Mouse (Mus musculus): ENCODE data around the gene Aqp1. TPM values are rescaled to one million over a fixed set of nuclear protein-coding genes. Genes with fewer than 3 reads are reported as not detected.
A peak's percentile ranks its signal among the peaks of the same experiment; 100 is the strongest.

Gene Aqp1
- polyA plus RNA-seq, 1 experiment = 310 TPM

GRCm38 (mm10) chr6:55331315-55331714, 4.9 kb upstream of the Aqp1 start:
- Histone ChIP-seq H3K4me1 (ENCODE audit: control insufficient read depth, insufficient read depth, insufficient read length, low read length) (peaks cover 35% of the 10 kb centered on the region), H3K27me3 (ENCODE audit: control insufficient read depth, insufficient read depth, low read length) (no peaks in the 10 kb centered on the region), H3K4me3 (ENCODE audit: low read depth, low read length) (no peak overlapping the region), H3K36me3 (ENCODE audit: control insufficient read depth, insufficient read depth, low read length) (no peaks in the 10 kb centered on the region), H3K27ac (ENCODE audit: insufficient read depth, low read depth, low read length) (no peak overlapping the region)
- no peak for TF ChIP-seq POLR2A (IDR thresholded peaks at IDR 0.05; ENCODE audit: low read depth, low read length)
- TF ChIP-seq CTCF (IDR thresholded peaks at IDR 0.05; ENCODE audit: extremely low read depth, insufficient read length, insufficient replicate concordance, low read depth, low read length) = no peak
- WGBS = 59% methylated on average over 6 of the region's 6 CpGs

DNA sequence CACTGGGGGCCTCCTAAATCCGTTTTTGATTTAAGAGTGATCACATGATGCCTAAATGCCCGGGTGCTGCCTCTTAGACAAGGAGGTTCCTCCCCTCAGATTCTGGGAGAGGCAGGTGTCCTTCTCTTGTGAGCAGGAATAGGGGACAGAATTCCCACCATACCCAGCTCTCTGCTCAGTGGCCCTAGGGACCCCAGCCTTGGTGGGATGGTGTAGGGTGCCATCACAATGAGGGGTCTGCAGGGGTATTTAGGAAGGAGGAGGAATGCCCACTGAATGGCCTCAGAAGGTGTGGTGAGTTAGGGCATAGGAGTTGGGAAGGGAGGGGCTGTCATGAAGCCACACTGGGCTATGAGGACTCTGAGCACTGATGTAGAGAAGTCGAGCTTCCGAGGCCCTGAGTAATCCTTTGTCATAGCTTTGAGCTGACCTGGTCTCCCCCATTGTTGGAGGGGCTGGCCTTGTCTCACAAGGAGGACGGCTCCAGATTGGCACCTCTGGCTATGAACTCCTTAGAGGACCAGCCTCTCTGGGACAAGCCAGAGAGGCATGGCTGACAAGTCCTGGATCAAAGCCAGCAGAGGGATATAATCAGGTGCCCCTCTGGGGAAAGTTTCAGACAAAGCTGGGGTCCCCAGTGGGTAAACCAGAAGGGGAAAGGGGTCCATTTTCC, 4.0 kb upstream of the Aqp1 start:
- Histone ChIP-seq H3K4me1 (ENCODE audit: control insufficient read depth, insufficient read depth, insufficient read length, low read length) (peaks cover 30% of the 10 kb centered on the region), H3K27me3 (ENCODE audit: control insufficient read depth, insufficient read depth, low read length) (no peaks in the 10 kb centered on the region), H3K36me3 (ENCODE audit: control insufficient read depth, insufficient read depth, low read length) (no peaks in the 10 kb centered on the region), H3K27ac (ENCODE audit: insufficient read depth, low read depth, low read length) (no peak overlapping the region), H3K4me3 (ENCODE audit: low read depth, low read length) (no peak overlapping the region)
- WGBS = 67% methylated on average over 5 of the region's 5 CpGs
- no peak for TF ChIP-seq POLR2A (IDR thresholded peaks at IDR 0.05; ENCODE audit: low read depth, low read length)
- no peak for TF ChIP-seq CTCF (IDR thresholded peaks at IDR 0.05; ENCODE audit: extremely low read depth, insufficient read length, insufficient replicate concordance, low read depth, low read length)

GRCm38 (mm10) chr6:55332773-55333109, 3.5 kb upstream of the Aqp1 start:
- Histone ChIP-seq H3K4me1 (ENCODE audit: control insufficient read depth, insufficient read depth, insufficient read length, low read length) (peaks cover 26% of the 10 kb centered on the region), H3K27me3 (ENCODE audit: control insufficient read depth, insufficient read depth, low read length) (no peaks in the 10 kb centered on the region), H3K27ac (ENCODE audit: insufficient read depth, low read depth, low read length) (no peak overlapping the region), H3K4me3 (ENCODE audit: low read depth, low read length) (no peak overlapping the region), H3K36me3 (ENCODE audit: control insufficient read depth, insufficient read depth, low read length) (no peaks in the 10 kb centered on the region)
- TF ChIP-seq POLR2A (IDR thresholded peaks at IDR 0.05; ENCODE audit: low read depth, low read length) (no peak), CTCF (IDR thresholded peaks at IDR 0.05; ENCODE audit: extremely low read depth, insufficient read length, insufficient replicate concordance, low read depth, low read length) (no peak)
- WGBS = 92% methylated on average over 6 of the region's 6 CpGs

- Histone ChIP-seq H3K4me3 (ENCODE audit: low read depth, low read length) (peak overlapping the region; percentile 64), H3K36me3 (ENCODE audit: control insufficient read depth, insufficient read depth, low read length) (no peaks in the 10 kb centered on the region; the same call in 1 of the 2 replicates), H3K27me3 (ENCODE audit: control insufficient read depth, insufficient read depth, low read length) (no peaks in the 10 kb centered on the region), H3K4me1 (ENCODE audit: control insufficient read depth, insufficient read depth, insufficient read length, low read length) (peaks cover 29% of the 10 kb centered on the region), H3K27ac (ENCODE audit: insufficient read depth, low read depth, low read length) (peak overlapping the region; percentile 69)
- TF ChIP-seq POLR2A (IDR thresholded peaks at IDR 0.05; ENCODE audit: low read depth, low read length) = no peak
- no peak for TF ChIP-seq CTCF (IDR thresholded peaks at IDR 0.05; ENCODE audit: extremely low read depth, insufficient read length, insufficient replicate concordance, low read depth, low read length)
- WGBS = 26% methylated on average over 5 of the region's 5 CpGs
Observed at GRCm38 (mm10) chr6:55337242-55337641, 1.0 kb downstream of the Aqp1 start.

DNA sequence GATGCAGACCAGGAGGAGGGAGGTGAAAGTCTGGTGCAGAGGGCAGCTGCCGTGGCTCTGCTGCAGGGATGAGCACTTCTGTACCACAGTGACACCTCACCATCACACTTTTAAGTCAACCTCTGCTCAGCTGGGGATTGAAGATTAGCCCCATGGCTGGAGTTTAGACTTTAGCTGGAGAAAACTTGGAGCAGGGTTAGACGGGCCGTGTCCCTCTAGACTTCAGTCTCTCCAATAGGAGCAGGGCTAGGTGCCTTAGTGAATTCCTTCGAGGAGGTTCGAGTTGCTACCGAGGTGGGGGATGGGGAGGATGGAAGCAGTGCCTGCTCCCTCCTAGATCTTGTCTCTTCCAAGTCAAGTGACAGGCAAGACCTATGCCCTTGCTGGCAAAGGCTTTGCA, 1.8 kb downstream of the Aqp1 start:
- WGBS = 20% methylated on average over 6 of the region's 6 CpGs
- H3K27ac ChIP-seq (ENCODE audit: insufficient read depth, low read depth, low read length) = peak overlapping the region; percentile 69
- TF ChIP-seq POLR2A (IDR thresholded peaks at IDR 0.05; ENCODE audit: low read depth, low read length) (no peak), CTCF (IDR thresholded peaks at IDR 0.05; ENCODE audit: extremely low read depth, insufficient read length, insufficient replicate concordance, low read depth, low read length) (no peak)
- H3K4me1 ChIP-seq (ENCODE audit: control insufficient read depth, insufficient read depth, insufficient read length, low read length) = peaks cover 36% of the 10 kb centered on the region
- peak overlapping the region; percentile 64 for H3K4me3 ChIP-seq (ENCODE audit: low read depth, low read length)
- no peaks in the 10 kb centered on the region; the same call in 1 of the 2 replicates for H3K36me3 ChIP-seq (ENCODE audit: control insufficient read depth, insufficient read depth, low read length)
- H3K27me3 ChIP-seq (ENCODE audit: control insufficient read depth, insufficient read depth, low read length) = no peaks in the 10 kb centered on the region

GRCm38 (mm10) chr6:55338934-55339825, 2.9 kb downstream of the Aqp1 start:
- Histone ChIP-seq H3K36me3 (ENCODE audit: control insufficient read depth, insufficient read depth, low read length) (no peaks in the 10 kb centered on the region; the same call in 1 of the 2 replicates), H3K4me3 (ENCODE audit: low read depth, low read length) (peak overlapping the region; percentile 64), H3K27me3 (ENCODE audit: control insufficient read depth, insufficient read depth, low read length) (no peaks in the 10 kb centered on the region), H3K27ac (ENCODE audit: insufficient read depth, low read depth, low read length) (peak overlapping the region; percentile 69), H3K4me1 (ENCODE audit: control insufficient read depth, insufficient read depth, insufficient read length, low read length) (peaks cover 36% of the 10 kb centered on the region)
- no peak for TF ChIP-seq CTCF (IDR thresholded peaks at IDR 0.05; ENCODE audit: extremely low read depth, insufficient read length, insufficient replicate concordance, low read depth, low read length)
- no peak for TF ChIP-seq POLR2A (IDR thresholded peaks at IDR 0.05; ENCODE audit: low read depth, low read length)
- 26% methylated on average over 9 of the region's 9 CpGs for WGBS

DNA sequence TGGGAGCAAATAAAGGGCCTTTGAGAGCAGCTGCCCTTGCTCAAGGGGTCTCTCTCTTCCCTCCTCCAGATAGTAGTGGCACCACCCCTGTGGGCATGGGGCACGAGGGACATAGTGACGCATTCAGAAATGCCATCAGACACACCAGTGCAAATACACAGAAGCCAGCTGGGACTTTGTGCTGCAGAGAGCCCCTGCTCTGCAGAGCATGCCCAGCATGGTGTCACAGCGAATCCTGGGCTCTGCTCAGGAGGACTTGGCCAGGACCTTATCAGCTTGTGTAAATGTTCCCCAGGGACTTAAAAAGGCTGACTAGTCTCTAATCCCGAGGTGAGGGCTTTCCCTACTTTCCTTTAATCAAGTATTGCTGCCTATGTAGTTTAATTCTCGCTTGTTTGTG, 5.5 kb downstream of the Aqp1 start:
- Histone ChIP-seq H3K4me1 (ENCODE audit: control insufficient read depth, insufficient read depth, insufficient read length, low read length) (peaks cover 22% of the 10 kb centered on the region), H3K4me3 (ENCODE audit: low read depth, low read length) (no peak overlapping the region), H3K27me3 (ENCODE audit: control insufficient read depth, insufficient read depth, low read length) (no peaks in the 10 kb centered on the region), H3K36me3 (ENCODE audit: control insufficient read depth, insufficient read depth, low read length) (peaks cover 11% of the 10 kb centered on the region), H3K27ac (ENCODE audit: insufficient read depth, low read depth, low read length) (peak overlapping the region; percentile 57)
- TF ChIP-seq POLR2A (IDR thresholded peaks at IDR 0.05; ENCODE audit: low read depth, low read length) (no peak), CTCF (IDR thresholded peaks at IDR 0.05; ENCODE audit: extremely low read depth, insufficient read length, insufficient replicate concordance, low read depth, low read length) (no peak)
- WGBS = 22% methylated on average over 5 of the region's 5 CpGs
